Mouse (Mus musculus): ENCODE results near the gene Hoxc4.

Gene Hoxc4

GRCm38 (mm10) chr15:103018636-103019035, at the start of gene Hoxc4:
Gene Hoxc4, plus strand, starts transcription at chr15:103018934.
- CTCF ChIA-PET, result no interaction called here

- CTCF ChIA-PET, result interaction anchor here (0.6 kb wide), 1 partner anchor 20 kb away, joined by 13 read pairs; no protein-coding TSS in a partner anchor
Observed at GRCm38 (mm10) chr15:102969296-102969695, 49.4 kb upstream of the Hoxc4 start.

GRCm38 (mm10) chr15:102970740-102971139, 48.0 kb upstream of the Hoxc4 start:
- CTCF ChIA-PET, result no interaction called here

GRCm38 (mm10) chr15:102972254-102972653, 46.5 kb upstream of the Hoxc4 start:
- CTCF ChIA-PET, result interaction anchor here (1.2 kb wide), 1 partner anchor 15 kb away, joined by 3 read pairs; no protein-coding TSS in a partner anchor

GRCm38 (mm10) chr15:102972753-102973152, 46.0 kb upstream of the Hoxc4 start:
- CTCF ChIA-PET, result interaction anchor here (1.2 kb wide), 1 partner anchor 14 kb away, joined by 3 read pairs; no protein-coding TSS in a partner anchor

- CTCF ChIA-PET, result interaction anchor here (0.6 kb wide), 1 partner anchor 317 kb away, joined by 11 read pairs; no protein-coding TSS in a partner anchor
Observed at GRCm38 (mm10) chr15:102975034-102975433, 43.7 kb upstream of the Hoxc4 start.

- CTCF ChIA-PET, result no interaction called here
Observed at GRCm38 (mm10) chr15:102975688-102976111, 43.0 kb upstream of the Hoxc4 start.

- CTCF ChIA-PET, result interaction anchor here (0.6 kb wide), 1 partner anchor 26 kb away, joined by 5 read pairs; no protein-coding TSS in a partner anchor
Observed at GRCm38 (mm10) chr15:102976171-102976570, 42.6 kb upstream of the Hoxc4 start, which contains the start of gene Hoxc9. Gene Hoxc9, plus strand, starts transcription at chr15:102976439.

- CTCF ChIA-PET, result interaction anchor here (0.6 to 0.9 kb wide), 2 partner anchors 26 to 188 kb away, joined by 3 to 5 read pairs; no protein-coding TSS in a partner anchor
Observed at GRCm38 (mm10) chr15:102976631-102977422, 41.9 kb upstream of the Hoxc4 start.

- CTCF ChIA-PET, result interaction anchor here (0.9 kb wide), 1 partner anchor 188 kb away, joined by 3 read pairs; no protein-coding TSS in a partner anchor
Observed at GRCm38 (mm10) chr15:102977423-102977974, 41.2 kb upstream of the Hoxc4 start.

- CTCF ChIA-PET, result interaction anchor here (1.5 kb wide), 1 partner anchor 14 kb away, joined by 3 read pairs; no protein-coding TSS in a partner anchor
Observed at GRCm38 (mm10) chr15:102978615-102979515, 39.9 kb upstream of the Hoxc4 start.

- CTCF ChIA-PET, result interaction anchor here (1.5 kb wide), 1 partner anchor 15 kb away, joined by 3 read pairs; no protein-coding TSS in a partner anchor
Observed at GRCm38 (mm10) chr15:102979936-102980335, 38.8 kb upstream of the Hoxc4 start.

- CTCF ChIA-PET, result interaction anchor here (1.5 kb wide), 1 partner anchor 15 kb away, joined by 3 read pairs; no protein-coding TSS in a partner anchor
Observed at GRCm38 (mm10) chr15:102980352-102980751, 38.4 kb upstream of the Hoxc4 start.

GRCm38 (mm10) chr15:102980912-102981311, 37.8 kb upstream of the Hoxc4 start:
- CTCF ChIA-PET, result interaction anchor here (1.5 kb wide), 1 partner anchor 16 kb away, joined by 3 read pairs; no protein-coding TSS in a partner anchor

GRCm38 (mm10) chr15:102981379-102982288, 37.1 kb upstream of the Hoxc4 start:
- CTCF ChIA-PET, result no interaction called here

- CTCF ChIA-PET, result no interaction called here
Observed at GRCm38 (mm10) chr15:102983716-102984115, 35.0 kb upstream of the Hoxc4 start.

GRCm38 (mm10) chr15:102984521-102984920, 34.2 kb upstream of the Hoxc4 start:
- CTCF ChIA-PET, result no interaction called here

GRCm38 (mm10) chr15:102984925-102985324, 33.8 kb upstream of the Hoxc4 start:
- CTCF ChIA-PET, result interaction anchor here (0.5 kb wide), 1 partner anchor 33 kb away, joined by 3 read pairs; no protein-coding TSS in a partner anchor

GRCm38 (mm10) chr15:102987124-102987833, 31.5 kb upstream of the Hoxc4 start:
- CTCF ChIA-PET, result interaction anchor here (0.6 to 1.3 kb wide), 6 partner anchors 15 to 469 kb away, joined by 3 to 4 read pairs (median 4); no protein-coding TSS in a partner anchor
